Mouse (Mus musculus) kidney, postnatal 4 days (tissue): ENCODE measurements around the gene Slc6a17.

Source experiments
- DNase-seq, 2 experiments: peaks; one replicate each; pipeline ENCODE4 v3.0.0; 2021; ENCODE audit warnings: mixed read lengths in 2 of 2

Gene Slc6a17

GRCm38 (mm10) chr3:107459773-107460431 is 57.9 kb downstream of the Slc6a17 start:
- peak; percentile 16 to 27 for DNase-seq

GRCm38 (mm10) chr3:107459196-107459772 is 58.5 kb downstream of the Slc6a17 start, which contains the start of gene Kcnc4:
Kcnc4 (minus strand) TSS chr3:107459552.
- peak; percentile 49 to 56 for DNase-seq

GRCm38 (mm10) chr3:107458528-107459195 is 59.2 kb downstream of the Slc6a17 start:
- peak; percentile 30 to 46 for DNase-seq

- peak in 1 of 2 experiments; percentile 18 for DNase-seq
Measured at GRCm38 (mm10) chr3:107458104-107458503, 59.7 kb downstream of the Slc6a17 start.

GRCm38 (mm10) chr3:107454280-107454679 is 63.5 kb downstream of the Slc6a17 start:
- DNase-seq = no peak

GRCm38 (mm10) chr3:107446822-107447221 is 71.0 kb downstream of the Slc6a17 start:
- DNase-seq = no peak

GRCm38 (mm10) chr3:107443866-107444265 is 74.0 kb downstream of the Slc6a17 start:
- no peak for DNase-seq

- no peak for DNase-seq
Measured at GRCm38 (mm10) chr3:107442191-107442590, 75.6 kb downstream of the Slc6a17 start.

GRCm38 (mm10) chr3:107441306-107441705 is 76.5 kb downstream of the Slc6a17 start:
- DNase-seq = no peak

GRCm38 (mm10) chr3:107439280-107439679 is 78.5 kb downstream of the Slc6a17 start:
- DNase-seq = no peak

GRCm38 (mm10) chr3:107437666-107438065 is 80.2 kb downstream of the Slc6a17 start:
- DNase-seq = no peak

GRCm38 (mm10) chr3:107436434-107436833 is 81.4 kb downstream of the Slc6a17 start:
- DNase-seq = no peak

- DNase-seq = peak in 1 of 2 experiments; percentile 17
Measured at GRCm38 (mm10) chr3:107433614-107434013, 84.2 kb downstream of the Slc6a17 start.

- DNase-seq = peak in 1 of 2 experiments; percentile 21
Measured at GRCm38 (mm10) chr3:107431268-107431667, 86.5 kb downstream of the Slc6a17 start.

GRCm38 (mm10) chr3:107424258-107425041 is 93.4 kb downstream of the Slc6a17 start:
- no peak for DNase-seq

GRCm38 (mm10) chr3:107420156-107420555 is 97.7 kb downstream of the Slc6a17 start:
- no peak for DNase-seq
